Mouse (Mus musculus): ENCODE results near the gene Shank3.
A peak's percentile ranks its signal among the peaks of the same experiment; 100 is the strongest.

Gene Shank3

DNA sequence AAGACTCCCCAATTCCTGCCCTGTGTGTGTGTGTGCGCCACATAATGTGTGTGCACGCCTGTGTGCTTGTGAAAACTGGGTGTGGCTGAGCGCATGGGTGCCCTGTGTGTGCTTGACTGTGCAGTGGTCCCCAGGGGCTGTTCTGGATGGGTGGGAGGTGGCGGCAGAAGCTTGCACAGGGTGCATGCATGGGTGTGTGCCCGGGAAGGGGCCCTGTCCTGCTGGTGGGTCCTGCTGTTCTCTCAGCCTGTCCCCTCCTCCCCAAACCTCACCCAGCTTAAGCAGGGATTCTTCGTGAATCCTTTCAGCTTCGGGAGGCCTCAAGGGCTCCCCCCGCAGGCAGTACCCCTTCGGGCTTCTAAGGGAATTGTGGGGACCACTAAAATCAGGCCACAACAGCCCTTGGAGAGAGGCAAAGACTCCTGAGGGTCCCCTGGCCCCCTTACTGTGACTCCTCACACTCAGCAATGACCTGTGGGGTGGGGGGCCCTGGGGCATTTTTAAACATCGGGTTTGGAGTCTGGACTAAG is 59.8 kb downstream of the Shank3 start:
- no peak for DNase-seq

GRCm38 (mm10) chr15:89568114-89568513 is 68.7 kb downstream of the Shank3 start, which contains the start of gene Acr:
Gene Acr, plus strand, starts transcription at chr15:89568326.
- no peak for DNase-seq

DNA sequence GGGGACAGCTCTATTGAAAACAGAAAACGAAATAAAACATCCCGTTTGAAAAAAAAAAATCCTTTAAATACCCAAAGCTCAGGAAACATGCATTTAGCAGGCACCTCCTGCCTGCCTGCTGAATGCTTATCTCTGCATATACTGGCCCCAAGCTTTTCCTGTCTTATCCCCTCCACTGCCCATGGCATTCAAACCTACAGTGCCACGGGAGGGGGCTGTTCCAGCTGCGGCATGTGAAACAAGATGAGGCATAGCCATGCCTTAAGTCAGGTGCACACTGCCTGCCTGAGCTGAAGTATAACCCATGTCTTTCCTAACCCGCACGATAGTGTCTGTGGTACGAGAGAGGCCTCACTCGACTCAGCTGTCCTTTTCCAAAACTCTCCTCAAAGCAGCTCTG is 72.7 kb downstream of the Shank3 start:
- no peak for DNase-seq

GRCm38 (mm10) chr15:89582494-89582893 is 83.1 kb downstream of the Shank3 start:
- DNase-seq: no peak

DNA sequence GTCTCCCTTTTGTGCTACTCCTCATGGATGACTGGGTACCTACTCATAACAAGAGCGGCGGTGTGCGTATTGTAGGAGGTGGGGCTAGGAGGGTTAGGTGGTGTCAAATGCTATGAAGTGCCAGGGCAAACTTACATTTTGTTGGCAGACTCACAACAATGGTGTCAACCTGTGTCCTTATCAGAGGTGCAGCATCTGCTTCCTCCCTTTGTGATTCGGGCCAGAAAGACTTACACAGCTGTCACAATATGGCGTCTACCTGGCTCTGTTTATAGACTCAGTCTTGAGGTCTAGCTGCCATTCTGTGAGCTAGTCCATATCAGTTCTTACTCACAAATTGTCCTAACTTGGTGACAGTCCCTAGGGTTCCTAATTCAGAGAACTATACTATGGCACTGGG is 85.7 kb downstream of the Shank3 start:
- DNase-seq: no peak

DNA sequence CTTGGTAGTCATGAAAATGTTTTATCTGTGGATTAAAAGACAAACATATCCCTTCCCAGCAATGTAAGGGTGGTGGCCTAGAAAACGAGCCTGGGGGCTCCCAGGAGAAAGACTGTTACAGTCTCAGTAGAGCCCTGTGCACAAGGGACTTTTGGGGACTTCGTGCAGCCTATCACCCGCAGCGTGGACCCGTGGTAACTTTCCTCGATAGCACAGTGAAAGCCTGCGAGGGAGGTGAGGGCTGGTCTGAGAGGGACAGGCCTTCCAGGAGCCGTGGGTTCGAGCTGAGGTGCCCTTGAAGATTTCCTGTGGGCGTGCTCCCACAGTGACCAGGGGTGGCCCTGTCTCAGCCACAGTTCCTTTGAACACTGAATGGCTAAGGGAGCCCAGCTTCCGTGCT is 86.2 kb downstream of the Shank3 start:
- no peak for DNase-seq

GRCm38 (mm10) chr15:89589146-89589545 is 89.7 kb downstream of the Shank3 start:
- no peak for DNase-seq

DNA sequence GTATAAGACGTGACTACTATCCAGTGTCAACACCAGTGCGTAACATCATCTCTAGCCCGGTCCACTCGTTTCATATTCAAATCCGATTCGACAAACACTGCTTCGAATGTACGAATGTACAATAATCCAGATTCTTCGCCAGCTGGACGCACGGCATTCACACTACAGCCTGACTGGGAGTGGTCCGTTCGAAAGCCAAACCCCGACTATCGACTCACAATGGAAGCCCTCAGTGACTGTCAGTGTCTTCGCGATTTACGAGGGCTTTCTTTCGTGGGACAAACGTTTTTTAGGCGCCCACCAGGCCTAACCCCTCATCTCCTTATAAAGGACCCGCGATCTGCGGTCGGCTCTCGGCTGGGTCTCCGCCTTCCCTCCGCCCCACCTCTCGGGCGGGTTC is 91.9 kb downstream of the Shank3 start:
- peak in 1 of 2 experiments; percentile 6 for DNase-seq

GRCm38 (mm10) chr15:89591723-89592455 is 92.5 kb downstream of the Shank3 start, which contains the start of gene Rabl2:
Gene Rabl2, minus strand, starts transcription at chr15:89591923.
- peak; percentile 85 for DNase-seq

- DNase-seq: no peak
Observed at GRCm38 (mm10) chr15:89592548-89592947, 93.1 kb downstream of the Shank3 start.

- DNase-seq: no peak
Observed at GRCm38 (mm10) chr15:89605822-89606570, 106.6 kb downstream of the Shank3 start.

GRCm38 (mm10) chr15:89607480-89607879 is 108.1 kb downstream of the Shank3 start:
- no peak for DNase-seq

DNA sequence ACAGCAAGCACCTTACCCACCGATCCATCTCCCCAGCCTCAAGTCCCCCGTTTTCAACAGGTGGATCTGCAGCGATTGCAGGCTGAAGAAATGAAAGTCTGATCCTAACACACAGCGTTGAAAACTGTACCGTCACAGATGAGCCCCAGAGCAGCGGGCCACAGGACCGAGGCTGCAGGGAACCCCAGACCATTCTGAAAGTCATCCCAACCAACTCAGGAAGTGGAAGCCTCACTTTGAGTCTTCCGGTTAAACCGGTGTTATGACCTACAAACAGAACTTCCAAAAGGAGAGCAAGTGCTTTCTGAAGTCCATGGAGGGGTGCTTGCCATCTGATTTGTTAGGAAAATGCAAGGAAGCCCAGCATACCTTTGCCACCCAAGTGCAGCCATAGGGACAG is 108.5 kb downstream of the Shank3 start:
- DNase-seq: no peak

Data from B cell, adult 2 months (primary cell).